Mouse (Mus musculus): ENCODE measurements at regions not wholly inside any gene's neighbourhood (a gene's known extent, or its start where the extent isn't known, plus 50 kb on each side); places are given as distances from the start of the nearest gene placed in this dataset.

DNA sequence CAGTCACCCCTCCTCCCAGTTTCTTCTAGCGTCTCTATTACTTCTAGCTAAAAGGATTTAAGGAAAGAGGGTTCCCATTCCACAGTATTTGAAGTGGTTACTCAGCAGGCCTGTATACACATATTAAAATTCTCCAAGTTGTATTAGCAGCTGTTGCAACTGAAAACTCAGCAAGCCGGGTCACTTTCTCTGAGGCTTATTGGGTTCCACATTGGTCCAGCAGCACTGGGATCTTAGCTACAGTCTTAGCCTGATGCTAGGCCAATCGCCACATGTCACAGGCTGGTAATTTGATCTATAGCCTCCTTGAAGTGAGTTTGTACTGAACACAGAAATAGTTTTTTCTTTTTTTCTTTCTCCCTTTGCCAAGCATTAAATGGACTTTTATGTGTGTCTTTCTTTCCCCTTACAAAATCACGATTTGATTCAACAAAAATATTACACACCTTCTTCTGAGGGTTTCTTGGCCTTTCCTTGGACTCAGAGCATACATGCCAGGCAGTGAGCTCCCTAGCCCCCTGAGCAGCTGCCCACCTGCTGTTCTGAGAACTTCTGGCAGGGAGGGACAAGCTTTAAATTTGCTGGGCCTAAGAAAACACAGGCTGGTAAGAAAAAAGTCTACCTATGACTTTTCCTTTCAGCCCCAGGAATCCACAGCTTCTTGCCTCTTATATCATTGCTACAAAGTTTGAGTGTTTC, 297.3 kb downstream of the Kcnrg start:
- Histone ChIP-seq H3K36me3 (replicated peaks) (no peaks in the 10 kb centered on the region), H3K27me3 (replicated peaks; ENCODE audit: low read depth, poor library complexity, severe bottlenecking) (no peaks in the 10 kb centered on the region), H3K4me3 (no peak overlapping the region), H3K27ac (replicated peaks) (no peak overlapping the region; the same call in 1 of the 2 replicates), H3K4me1 (0 out of 2 replicates have a peak, but pooled peaks cover 5% of the 10 kb centered on the region), H3K9me3 (no peaks in the 10 kb centered on the region)
- DNase-seq (ENCODE audit: low spot score): no peak
- 67% methylated on average over 4 of the region's 4 CpGs for whole genome bisulfite sequencing

DNA sequence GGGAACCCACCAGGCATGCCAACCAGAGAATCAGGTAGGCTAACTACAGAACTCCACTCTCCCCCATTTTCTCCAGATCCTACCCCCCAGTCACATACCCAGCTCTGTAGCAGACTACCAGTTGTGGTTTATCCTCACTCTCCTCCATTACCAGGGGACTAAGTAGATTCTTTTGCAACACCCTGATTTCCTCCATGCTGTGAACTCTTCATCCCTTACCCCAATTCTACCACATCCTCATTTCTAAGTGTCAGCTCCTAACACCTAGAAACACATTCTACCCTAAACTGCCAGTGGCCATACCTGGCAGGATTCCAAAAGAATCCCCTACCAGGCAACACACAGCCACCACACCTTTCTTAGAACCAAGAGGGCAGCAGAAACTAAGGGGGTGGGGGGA, 310.9 kb downstream of the Kcnrg start:
- no peak for DNase-seq (ENCODE audit: low spot score)
- Histone ChIP-seq H3K4me3 (no peak overlapping the region), H3K27ac (replicated peaks) (no peak overlapping the region)

DNA sequence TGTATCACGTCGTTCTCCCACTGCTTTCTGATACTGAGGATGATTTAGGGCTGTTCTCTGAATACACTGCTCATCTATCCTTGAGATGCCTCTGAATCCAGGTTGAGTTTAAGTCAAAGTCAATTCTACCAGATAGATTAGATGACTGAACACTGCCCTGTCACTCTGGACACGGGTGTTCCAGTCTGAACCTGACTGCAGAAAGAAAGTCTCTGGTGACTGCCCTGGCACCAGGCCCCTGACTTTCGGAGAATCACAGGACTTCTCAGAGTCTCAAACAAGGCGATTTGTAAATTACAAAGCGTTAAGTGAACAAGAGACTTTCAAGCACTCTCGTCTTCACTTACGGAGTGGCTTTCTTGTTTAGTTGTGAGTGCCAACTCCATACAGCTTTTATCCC, 324.6 kb downstream of the Kcnrg start:
- H3K9me3 ChIP-seq: no peaks in the 10 kb centered on the region
- 86% methylated on average over 8 of the region's 8 CpGs for WGBS
- no peak for DNase-seq (ENCODE audit: low spot score)
- H3K27me3 ChIP-seq (replicated peaks; ENCODE audit: low read depth, poor library complexity, severe bottlenecking): no peaks in the 10 kb centered on the region
- H3K27ac ChIP-seq (replicated peaks): no peak overlapping the region
- no peak overlapping the region for H3K4me3 ChIP-seq
- no peaks in the 10 kb centered on the region for H3K36me3 ChIP-seq (replicated peaks)
- no peaks in the 10 kb centered on the region for H3K4me1 ChIP-seq

More for the DNA sequence above, 310.9 kb downstream of the Kcnrg start:
- H3K9me3 ChIP-seq: no peaks in the 10 kb centered on the region
- no peaks in the 10 kb centered on the region for H3K36me3 ChIP-seq (replicated peaks)
- no peaks in the 10 kb centered on the region for H3K4me1 ChIP-seq
- no peaks in the 10 kb centered on the region for H3K27me3 ChIP-seq (replicated peaks; ENCODE audit: low read depth, poor library complexity, severe bottlenecking)

DNA sequence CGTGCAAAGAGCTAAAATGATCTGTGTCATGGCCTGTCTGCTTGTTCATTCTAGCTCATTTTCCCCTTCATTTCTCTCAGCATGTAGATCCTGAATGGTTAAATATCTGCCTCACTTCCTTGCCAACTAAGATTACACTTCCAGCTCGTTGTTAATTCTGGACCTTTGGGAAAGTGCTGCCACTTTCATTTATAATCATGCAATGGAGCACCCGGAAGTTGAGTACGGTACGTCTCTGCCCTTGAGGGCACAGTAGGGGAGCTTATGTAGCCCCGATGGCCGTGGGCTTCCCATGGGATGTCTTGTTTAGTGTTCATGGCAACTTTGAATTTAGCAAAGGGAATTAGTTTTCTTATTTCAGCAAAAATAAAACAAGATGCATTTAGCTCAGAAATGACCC, 334.4 kb downstream of the Kcnrg start:
- Histone ChIP-seq H3K4me1 (peaks cover 9% of the 10 kb centered on the region), H3K27ac (replicated peaks) (no peak overlapping the region), H3K36me3 (replicated peaks) (no peaks in the 10 kb centered on the region), H3K9me3 (no peaks in the 10 kb centered on the region), H3K4me3 (no peak overlapping the region), H3K27me3 (replicated peaks; ENCODE audit: low read depth, poor library complexity, severe bottlenecking) (no peaks in the 10 kb centered on the region)
- WGBS: 78% methylated on average over 7 of the region's 7 CpGs
- no peak for DNase-seq (ENCODE audit: low spot score)

DNA sequence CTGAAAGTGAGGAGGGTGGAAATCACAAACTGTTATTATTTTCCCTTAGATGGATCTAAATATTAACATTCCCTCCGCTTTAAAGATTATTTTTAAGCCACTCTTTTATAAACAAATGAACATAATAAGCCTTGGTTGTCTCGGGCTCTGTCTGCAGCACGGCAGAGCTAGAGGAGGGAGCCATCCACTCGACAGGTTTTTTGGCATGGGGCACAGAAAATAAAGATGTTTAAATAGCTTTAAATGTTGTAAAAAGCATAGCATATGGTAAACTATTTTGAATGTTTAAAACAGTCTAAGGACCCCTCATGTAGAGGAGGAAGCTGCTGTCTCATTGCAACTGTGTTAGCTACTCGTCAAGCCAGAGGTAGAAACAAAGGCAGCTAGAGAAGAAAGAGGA, 338.4 kb downstream of the Kcnrg start:
- H3K27me3 ChIP-seq (replicated peaks; ENCODE audit: low read depth, poor library complexity, severe bottlenecking): no peaks in the 10 kb centered on the region
- no peak overlapping the region for H3K27ac ChIP-seq (replicated peaks)
- DNase-seq (ENCODE audit: low spot score): no peak
- 54% methylated on average over 5 of the region's 5 CpGs for WGBS
- H3K9me3 ChIP-seq: no peaks in the 10 kb centered on the region
- peaks cover 30% of the 10 kb centered on the region for H3K4me1 ChIP-seq
- no peak overlapping the region for H3K4me3 ChIP-seq
- H3K36me3 ChIP-seq (replicated peaks): no peaks in the 10 kb centered on the region

DNA sequence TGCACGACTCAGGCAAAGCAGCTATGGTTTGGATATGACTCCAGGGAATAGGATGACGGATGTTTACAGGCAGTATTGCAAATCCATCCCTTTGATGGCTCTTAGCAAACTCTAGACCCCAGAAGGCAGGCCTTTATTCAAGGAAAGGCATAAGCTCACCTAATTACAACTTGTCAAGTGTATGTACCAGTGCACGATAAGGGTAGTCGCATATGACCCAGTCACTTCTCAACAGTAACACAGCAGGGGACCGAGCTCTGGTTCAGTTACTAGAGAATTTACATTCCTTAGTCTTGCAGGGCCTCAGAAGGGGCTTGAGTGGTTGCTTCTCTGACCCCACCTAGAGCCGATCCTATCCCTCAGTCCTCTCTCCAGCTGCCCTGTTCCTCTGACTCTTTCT, 342.2 kb downstream of the Kcnrg start:
- no peaks in the 10 kb centered on the region for H3K9me3 ChIP-seq
- H3K4me1 ChIP-seq: peaks cover 30% of the 10 kb centered on the region
- no peak overlapping the region for H3K4me3 ChIP-seq
- no peaks in the 10 kb centered on the region for H3K27me3 ChIP-seq (replicated peaks; ENCODE audit: low read depth, poor library complexity, severe bottlenecking)
- H3K36me3 ChIP-seq (replicated peaks): no peaks in the 10 kb centered on the region
- no peak for DNase-seq (ENCODE audit: low spot score)
- H3K27ac ChIP-seq (replicated peaks): peak overlapping the region; percentile 40; the same call in 1 of the 2 replicates
- 62% methylated on average over 6 of the region's 6 CpGs for WGBS

DNA sequence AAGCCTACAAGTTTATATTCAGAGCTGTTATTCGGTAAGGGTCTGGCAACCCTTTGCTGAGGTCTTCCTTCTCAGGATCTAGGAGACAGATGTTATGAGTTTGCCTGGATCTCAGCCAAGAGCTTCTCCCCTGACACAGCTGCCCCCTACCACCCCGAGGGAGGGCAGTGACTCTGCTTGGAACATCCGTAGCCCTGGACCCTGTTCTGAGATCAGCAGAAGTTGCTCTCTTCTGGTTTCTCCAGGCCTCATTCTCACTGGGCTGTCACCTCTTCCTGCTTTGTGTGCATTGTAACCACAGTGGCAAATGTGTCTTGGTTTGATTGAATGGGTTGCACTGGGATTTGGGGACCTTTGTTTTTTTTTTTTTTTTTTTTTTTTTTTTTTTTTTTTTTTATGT, 342.4 kb upstream of the Rnaseh2b start:
- H3K9me3 ChIP-seq: no peaks in the 10 kb centered on the region
- H3K27ac ChIP-seq (replicated peaks): peak overlapping the region; percentile 40; the same call in 1 of the 2 replicates
- H3K4me3 ChIP-seq: no peak overlapping the region
- no peaks in the 10 kb centered on the region for H3K27me3 ChIP-seq (replicated peaks; ENCODE audit: low read depth, poor library complexity, severe bottlenecking)
- H3K4me1 ChIP-seq: peaks cover 30% of the 10 kb centered on the region
- WGBS: 60% methylated on average over 3 of the region's 3 CpGs
- H3K36me3 ChIP-seq (replicated peaks): no peaks in the 10 kb centered on the region
- DNase-seq (ENCODE audit: low spot score): no peak

DNA sequence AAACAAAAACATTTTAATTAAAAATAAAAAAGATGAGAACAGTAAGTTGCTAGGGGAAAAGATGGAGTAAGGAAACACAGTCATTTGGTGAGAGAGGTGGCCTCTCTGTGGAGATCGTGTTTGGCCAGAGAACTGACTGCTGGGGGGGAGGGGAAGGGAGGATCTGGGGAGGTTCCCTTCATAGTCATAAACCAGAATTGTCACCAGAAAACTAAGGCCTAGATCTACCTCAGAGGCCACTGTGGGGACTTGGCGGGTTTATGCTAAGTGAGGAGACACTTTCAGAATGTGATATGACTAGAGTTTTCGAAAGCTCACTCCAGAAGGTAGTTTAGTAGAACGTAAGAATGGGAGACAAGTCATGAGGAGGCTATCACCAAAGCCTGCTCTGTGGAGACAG, 339.4 kb upstream of the Rnaseh2b start:
- Histone ChIP-seq H3K4me3 (no peak overlapping the region), H3K36me3 (replicated peaks) (no peaks in the 10 kb centered on the region), H3K27me3 (replicated peaks; ENCODE audit: low read depth, poor library complexity, severe bottlenecking) (no peaks in the 10 kb centered on the region), H3K4me1 (peaks cover 20% of the 10 kb centered on the region), H3K27ac (replicated peaks) (no peak overlapping the region), H3K9me3 (no peaks in the 10 kb centered on the region)
- no peak for DNase-seq (ENCODE audit: low spot score)
- 88% methylated on average over 4 of the region's 4 CpGs for WGBS

DNA sequence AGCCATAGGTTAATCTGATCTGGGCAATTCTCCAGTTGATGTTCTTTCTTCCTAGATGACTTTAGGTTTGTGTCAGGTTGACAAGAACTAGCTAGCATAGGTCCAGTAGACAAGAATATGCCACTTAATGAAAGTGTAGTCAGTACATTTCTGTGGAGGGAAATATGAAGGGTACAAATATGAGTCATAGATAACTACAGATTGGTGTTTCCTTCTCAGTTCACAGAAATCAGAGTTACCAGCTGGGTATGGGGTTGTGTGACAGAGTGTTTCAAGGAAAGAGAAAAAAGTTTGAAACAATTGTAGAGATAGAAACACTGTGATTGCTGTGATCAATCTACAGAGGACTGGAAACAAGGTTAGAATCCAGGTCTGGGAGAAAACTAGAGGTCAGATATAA, 337.0 kb upstream of the Rnaseh2b start:
- Histone ChIP-seq H3K4me1 (no peaks in the 10 kb centered on the region), H3K27ac (replicated peaks) (no peak overlapping the region), H3K36me3 (replicated peaks) (no peaks in the 10 kb centered on the region), H3K27me3 (replicated peaks; ENCODE audit: low read depth, poor library complexity, severe bottlenecking) (no peaks in the 10 kb centered on the region), H3K4me3 (no peak overlapping the region), H3K9me3 (no peaks in the 10 kb centered on the region)
- DNase-seq (ENCODE audit: low spot score): no peak

DNA sequence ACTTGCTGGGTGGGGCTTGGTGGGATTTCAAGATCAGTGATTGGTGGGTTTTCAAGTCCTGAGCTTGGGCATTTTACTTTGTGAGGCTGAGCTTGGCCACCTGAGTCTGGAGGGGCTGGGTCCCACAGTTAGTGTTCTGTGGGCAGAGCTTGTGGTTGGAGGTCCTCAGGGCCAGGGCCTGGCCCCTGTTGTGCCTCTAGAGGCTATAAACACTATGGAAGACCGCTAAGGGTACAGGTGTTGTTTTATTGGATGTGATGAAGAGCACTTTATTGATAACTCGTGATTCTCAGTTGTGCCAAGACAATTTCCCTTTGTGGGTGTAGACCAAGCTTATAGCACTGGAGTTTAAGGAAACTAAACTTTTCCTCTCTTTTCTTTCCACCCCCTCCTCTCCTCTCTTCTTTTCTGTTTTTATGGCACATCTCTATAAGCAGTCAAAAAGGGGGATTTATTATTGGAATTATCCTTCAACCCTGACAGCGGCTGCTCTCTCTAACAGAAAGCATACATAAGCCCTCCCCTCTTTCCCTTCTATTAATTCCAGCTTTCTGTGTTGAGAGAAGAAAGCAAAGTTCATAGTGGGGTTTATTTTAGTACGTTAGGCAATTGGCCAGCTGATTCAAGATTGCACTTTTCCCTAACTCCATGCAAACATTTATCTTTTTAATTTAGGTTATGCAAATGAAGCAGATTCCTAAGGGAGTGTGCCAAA, 332.0 kb upstream of the Rnaseh2b start:
- H3K9me3 ChIP-seq: no peaks in the 10 kb centered on the region
- H3K4me3 ChIP-seq: no peak overlapping the region
- 81% methylated on average over 4 of the region's 4 CpGs for WGBS
- H3K4me1 ChIP-seq: no peaks in the 10 kb centered on the region
- no peaks in the 10 kb centered on the region for H3K36me3 ChIP-seq (replicated peaks)
- DNase-seq (ENCODE audit: low spot score): no peak
- H3K27ac ChIP-seq (replicated peaks): no peak overlapping the region
- no peaks in the 10 kb centered on the region for H3K27me3 ChIP-seq (replicated peaks; ENCODE audit: low read depth, poor library complexity, severe bottlenecking)

DNA sequence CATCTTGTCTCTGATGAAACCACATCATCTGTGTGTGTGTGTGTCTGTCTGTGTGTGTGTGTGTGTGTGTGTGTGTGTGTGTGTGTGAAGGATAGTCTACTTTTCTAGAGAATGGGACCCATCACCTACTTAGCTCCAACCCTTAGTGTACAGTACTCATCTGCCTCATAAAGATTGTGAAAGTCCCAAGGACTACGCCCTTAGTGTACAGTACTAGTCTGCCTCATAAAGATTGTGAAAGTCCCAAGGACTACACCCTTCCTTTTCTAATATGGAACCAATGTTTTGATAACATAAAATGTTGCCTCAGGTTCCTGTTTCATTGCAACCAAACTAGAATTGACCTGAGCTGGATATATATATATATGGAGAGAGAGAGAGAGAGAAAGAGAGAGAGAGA, 323.9 kb upstream of the Rnaseh2b start:
- Histone ChIP-seq H3K9me3 (no peaks in the 10 kb centered on the region), H3K27me3 (replicated peaks; ENCODE audit: low read depth, poor library complexity, severe bottlenecking) (no peaks in the 10 kb centered on the region), H3K4me1 (no peaks in the 10 kb centered on the region), H3K27ac (replicated peaks) (no peak overlapping the region), H3K36me3 (replicated peaks) (no peaks in the 10 kb centered on the region), H3K4me3 (no peak overlapping the region)
- no peak for DNase-seq (ENCODE audit: low spot score)
- WGBS: 90% methylated on average over 1 of the region's 1 CpGs

DNA sequence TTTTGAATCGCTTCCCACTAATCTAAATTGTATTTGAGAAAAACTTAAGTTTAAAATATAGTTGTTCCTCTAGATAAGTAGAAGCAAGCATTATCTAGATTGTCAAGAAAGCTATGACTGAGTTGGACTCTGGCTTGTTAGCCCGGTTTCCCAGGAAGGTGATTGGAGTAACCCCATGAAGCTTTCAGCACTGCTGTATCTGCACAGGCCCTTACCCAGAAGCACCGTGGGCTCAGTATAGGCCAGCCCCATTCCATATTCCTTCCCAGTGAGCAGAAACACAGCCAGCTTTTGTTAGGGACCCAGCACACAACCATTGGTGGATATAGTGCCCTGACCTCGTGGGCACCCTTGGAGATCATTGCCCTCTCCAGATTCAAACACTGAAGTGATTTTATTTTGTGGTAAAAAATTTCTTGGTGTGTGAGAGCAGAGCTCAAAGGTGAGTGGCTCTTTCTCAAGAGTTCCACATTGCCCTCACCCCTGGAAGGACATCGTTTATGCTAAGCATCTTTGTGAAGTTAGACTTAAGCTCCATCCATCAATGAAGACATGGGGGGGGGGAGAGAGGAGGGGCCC, 323.3 kb upstream of the Rnaseh2b start:
- 83% methylated on average over 5 of the region's 5 CpGs for WGBS
- no peaks in the 10 kb centered on the region for H3K27me3 ChIP-seq (replicated peaks; ENCODE audit: low read depth, poor library complexity, severe bottlenecking)
- no peak overlapping the region for H3K27ac ChIP-seq (replicated peaks)
- no peaks in the 10 kb centered on the region for H3K4me1 ChIP-seq
- H3K4me3 ChIP-seq: no peak overlapping the region
- H3K9me3 ChIP-seq: no peaks in the 10 kb centered on the region
- no peaks in the 10 kb centered on the region for H3K36me3 ChIP-seq (replicated peaks)
- DNase-seq (ENCODE audit: low spot score): no peak

DNA sequence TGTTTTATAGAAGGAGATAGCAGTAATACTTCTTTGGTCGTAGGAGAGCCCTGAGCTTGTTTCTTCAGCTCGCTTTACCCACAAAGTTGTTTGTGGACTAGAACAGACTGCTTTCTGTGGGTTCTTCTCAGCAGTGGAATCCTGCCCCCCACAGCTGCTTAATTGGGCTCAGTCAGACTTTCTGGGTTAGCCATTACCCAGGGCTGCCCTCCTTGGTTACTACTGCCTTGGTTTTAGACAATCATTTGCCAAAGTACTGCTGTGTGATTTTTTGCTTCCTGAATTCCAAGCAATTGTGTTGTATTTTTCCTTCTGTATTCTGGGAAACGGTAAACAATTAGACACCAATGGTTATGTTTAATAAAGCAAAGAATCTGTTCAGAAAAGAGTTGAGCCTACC, 321.8 kb upstream of the Rnaseh2b start:
- Histone ChIP-seq H3K4me3 (no peak overlapping the region), H3K27ac (replicated peaks) (no peak overlapping the region), H3K27me3 (replicated peaks; ENCODE audit: low read depth, poor library complexity, severe bottlenecking) (no peaks in the 10 kb centered on the region), H3K4me1 (no peaks in the 10 kb centered on the region), H3K9me3 (no peaks in the 10 kb centered on the region), H3K36me3 (replicated peaks) (no peaks in the 10 kb centered on the region)
- no peak for DNase-seq (ENCODE audit: low spot score)
- 92% methylated on average over 3 of the region's 3 CpGs for WGBS
